Mouse (Mus musculus): ENCODE results near the gene Trappc1. TPM values are rescaled to one million over a fixed set of nuclear protein-coding genes. Genes with fewer than 3 reads are reported as not detected.
A peak's percentile ranks its signal among the peaks of the same experiment; 100 is the strongest.

The Trappc1 gene
- polyA plus RNA-seq, 2 experiments, result 49.6 to 101 TPM

GRCm38 (mm10) chr11:69322010-69322409, 1.8 kb upstream of the Trappc1 start:
- H3K9ac ChIP-seq (replicated peaks), result peak overlapping the region; percentile 98
- H3K27ac ChIP-seq, result no peak overlapping the region
- ATAC-seq (ENCODE audit: insufficient read depth) (no peak), DNase-seq (ENCODE audit: low read depth in 3 of 3, low spot score in 3 of 3) (no peak)
- H3K36me3 ChIP-seq (replicated peaks; ENCODE audit: control insufficient read depth, insufficient read depth, low read depth), result no peaks in the 10 kb centered on the region; the same call in 1 of the 2 replicates
- peaks cover 21 to 26% of the 10 kb centered on the region in 2 experiments for H3K4me1 ChIP-seq (replicated peaks; ENCODE audit: control insufficient read depth in 2 of 2, insufficient read depth in 2 of 2, low read length in 1 of 2)
- peak overlapping the region; percentile 100 for H3K4me2 ChIP-seq (ENCODE audit: low read depth)
- no peak for TF ChIP-seq EP300 (IDR thresholded peaks at IDR 0.05; ENCODE audit: low read depth)
- no peak for TF ChIP-seq CTCF (IDR thresholded peaks at IDR 0.05; ENCODE audit: low read depth)
- peaks cover 8% of the 10 kb centered on the region for H3K27me3 ChIP-seq (ENCODE audit: control insufficient read depth, insufficient read depth, low read length)
- WGBS (ENCODE audit: insufficient replicate concordance), result 74% methylated on average over 6 of the region's 6 CpGs
- peak overlapping the region in 1 of 2 experiments; percentile 86; a peak in 1 of 4 replicates for H3K4me3 ChIP-seq (ENCODE audit: insufficient read depth in 1 of 2, low read depth in 2 of 2, low read length in 2 of 2)
- no peaks in the 10 kb centered on the region for H3K9me3 ChIP-seq (ENCODE audit: control insufficient read depth, low read length)

- Histone ChIP-seq H3K27me3 (ENCODE audit: control insufficient read depth, insufficient read depth, low read length) (peaks cover 17% of the 10 kb centered on the region), H3K36me3 (replicated peaks; ENCODE audit: control insufficient read depth, insufficient read depth, low read depth) (no peaks in the 10 kb centered on the region; the same call in 1 of the 2 replicates), H3K4me2 (ENCODE audit: low read depth) (peak overlapping the region; percentile 100), H3K4me3 (ENCODE audit: insufficient read depth in 1 of 2, low read depth in 2 of 2, low read length in 2 of 2) (peak overlapping the region; percentile 83 to 86), H3K27ac (peak overlapping the region; percentile 89), H3K9ac (replicated peaks) (peak overlapping the region; percentile 98), H3K4me1 (replicated peaks; ENCODE audit: control insufficient read depth in 2 of 2, insufficient read depth in 2 of 2, low read length in 1 of 2) (peaks cover 21 to 26% of the 10 kb centered on the region in 2 experiments), H3K9me3 (ENCODE audit: control insufficient read depth, low read length) (no peaks in the 10 kb centered on the region)
- WGBS (ENCODE audit: insufficient replicate concordance), result 30% methylated on average over 18 of the region's 18 CpGs
- ATAC-seq (ENCODE audit: insufficient read depth), result no peak
- TF ChIP-seq EP300 (IDR thresholded peaks at IDR 0.05; ENCODE audit: low read depth) (no peak), CTCF (IDR thresholded peaks at IDR 0.05; ENCODE audit: low read depth) (no peak)
- no peak for DNase-seq (ENCODE audit: low read depth in 3 of 3, low spot score in 3 of 3)
Measured at GRCm38 (mm10) chr11:69322693-69323471, 898 bp upstream of the Trappc1 start.

- H3K27ac ChIP-seq, result no peak overlapping the region; the same call in 1 of the 2 replicates
- no peaks in the 10 kb centered on the region for H3K9me3 ChIP-seq (ENCODE audit: control insufficient read depth, low read length)
- TF ChIP-seq CTCF (IDR thresholded peaks at IDR 0.05; ENCODE audit: low read depth) (no peak), EP300 (IDR thresholded peaks at IDR 0.05; ENCODE audit: low read depth) (no peak)
- 60% methylated on average over 6 of the region's 6 CpGs for WGBS (ENCODE audit: insufficient replicate concordance)
- H3K4me3 ChIP-seq (ENCODE audit: insufficient read depth in 1 of 2, low read depth in 2 of 2, low read length in 2 of 2), result peak overlapping the region; percentile 86 to 92; a peak in 3 of 4 replicates
- H3K4me1 ChIP-seq (replicated peaks; ENCODE audit: control insufficient read depth in 2 of 2, insufficient read depth in 2 of 2, low read length in 1 of 2), result peaks cover 21 to 26% of the 10 kb centered on the region in 2 experiments
- no peaks in the 10 kb centered on the region for H3K36me3 ChIP-seq (replicated peaks; ENCODE audit: control insufficient read depth, insufficient read depth, low read depth)
- peak overlapping the region; percentile 100 for H3K4me2 ChIP-seq (ENCODE audit: low read depth)
- peak overlapping the region; percentile 90 for H3K9ac ChIP-seq (replicated peaks)
- no peak for DNase-seq (ENCODE audit: low read depth in 3 of 3, low spot score in 3 of 3)
- ATAC-seq (ENCODE audit: insufficient read depth), result no peak
- H3K27me3 ChIP-seq (ENCODE audit: control insufficient read depth, insufficient read depth, low read length), result peaks cover 28% of the 10 kb centered on the region
Measured at GRCm38 (mm10) chr11:69324749-69325148, 969 bp downstream of the Trappc1 start.

DNA sequence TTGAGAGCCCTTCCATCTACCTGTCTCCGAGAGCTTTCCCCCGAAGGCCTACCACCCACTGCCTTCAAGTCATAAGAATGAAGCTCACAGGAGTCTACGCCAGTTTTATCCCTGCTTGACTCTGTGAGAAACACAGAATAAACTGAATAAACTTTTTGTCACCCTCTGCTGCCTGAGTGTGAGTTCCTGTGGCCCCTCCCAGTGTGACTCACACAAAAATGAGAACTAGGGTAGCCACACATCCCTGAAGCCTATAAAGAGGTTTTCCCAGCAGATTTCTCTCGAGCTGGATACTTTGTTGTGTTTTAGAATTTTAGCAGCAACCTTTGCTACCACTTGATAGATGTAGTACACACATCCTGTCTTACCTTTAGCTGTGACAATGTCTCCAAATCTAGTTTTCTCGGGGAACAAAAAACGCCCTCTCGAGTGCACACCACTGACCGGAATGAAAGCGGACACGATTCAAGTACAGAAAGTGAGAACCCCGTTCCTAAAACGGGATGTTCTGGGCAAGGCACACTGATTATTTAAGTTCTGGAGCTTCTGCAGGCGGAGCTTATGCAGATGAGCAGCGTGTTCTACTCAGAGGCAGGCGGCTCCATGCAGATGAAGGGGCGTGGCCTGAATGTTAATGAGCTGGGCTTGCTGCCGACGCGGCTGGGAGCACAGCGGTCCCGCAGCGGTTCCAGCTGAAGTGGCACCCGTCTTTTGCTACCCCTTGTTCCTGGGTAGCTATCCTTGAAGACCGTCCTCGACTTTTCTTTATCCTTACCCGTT, 2.0 kb downstream of the Trappc1 start, which contains the start of gene Kcnab3:
Kcnab3 (plus strand) TSS at position 631 of the 780 bp plus-strand sequence.
- Histone ChIP-seq H3K4me1 (replicated peaks; ENCODE audit: control insufficient read depth in 2 of 2, insufficient read depth in 2 of 2, low read length in 1 of 2) (peaks cover 21 to 26% of the 10 kb centered on the region in 2 experiments), H3K9me3 (ENCODE audit: control insufficient read depth, low read length) (no peaks in the 10 kb centered on the region), H3K4me3 (ENCODE audit: insufficient read depth in 1 of 2, low read depth in 2 of 2, low read length in 2 of 2) (peak within 1 kb of the TSS; percentile 51 to 86), H3K27me3 (ENCODE audit: control insufficient read depth, insufficient read depth, low read length) (peaks cover 32% of the 10 kb centered on the region), H3K36me3 (replicated peaks; ENCODE audit: control insufficient read depth, insufficient read depth, low read depth) (no peaks in the 10 kb centered on the region), H3K27ac (no peak within 1 kb of the TSS), H3K4me2 (ENCODE audit: low read depth) (peak within 1 kb of the TSS; percentile 100), H3K9ac (replicated peaks) (peak within 1 kb of the TSS; percentile 28; the same call in 1 of the 2 replicates)
- 9% methylated on average over 26 of the region's 26 CpGs for WGBS (ENCODE audit: insufficient replicate concordance)
- TF ChIP-seq EP300 (IDR thresholded peaks at IDR 0.05; ENCODE audit: low read depth) (no peak), CTCF (IDR thresholded peaks at IDR 0.05; ENCODE audit: low read depth) (no peak)
- ATAC-seq (ENCODE audit: insufficient read depth), result peak; percentile 55
- peak; percentile 86 to 89 (median 87) for DNase-seq (ENCODE audit: low read depth in 3 of 3, low spot score in 3 of 3)

All from liver, embryonic 14.5 days (tissue).